Mouse (Mus musculus): ENCODE measurements around the gene B430305J03Rik.

DNA sequence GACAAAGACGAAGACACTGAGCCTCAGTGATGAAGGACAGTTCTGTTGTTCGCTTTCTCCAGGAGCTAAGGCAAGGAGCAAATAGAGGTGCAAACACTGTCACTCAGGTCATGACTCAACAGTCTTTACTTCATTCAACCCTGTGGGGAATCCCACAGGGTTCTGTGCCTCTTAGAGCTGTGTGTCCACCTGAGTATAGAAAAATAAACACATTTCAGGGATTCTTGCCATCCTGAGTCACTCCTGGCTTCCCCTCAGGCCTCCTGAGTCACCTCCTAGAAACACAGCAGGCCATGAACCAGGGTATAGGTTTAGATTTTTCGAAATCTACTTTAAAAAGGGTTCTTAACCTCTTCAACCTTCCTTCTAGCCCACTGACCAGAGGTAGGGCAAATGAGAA lies 29.6 kb upstream of the B430305J03Rik start:
- no peak for TF ChIP-seq CTCF (IDR thresholded peaks at IDR 0.05; ENCODE audit: extremely low read depth, insufficient read depth, low read length)
- TF ChIP-seq POLR2A (IDR thresholded peaks at IDR 0.05; ENCODE audit: extremely low read depth, insufficient read depth, low read length): no peak

All from cortical plate, adult 2 months (tissue).